Mouse (Mus musculus) brain, embryonic 14.5 days (tissue): ENCODE data around the gene Ascl2.

ENCODE experiments used
- CTCF ChIP-seq: fragments of 200-500 bp; IDR thresholded peaks from 2 replicates; pipeline ENCODE4 v1.5.1; 2012; ENCODE audit warnings: inconsistent platforms, mild to moderate bottlenecking, moderate library complexity, borderline replicate concordance; ENCODE audit not compliant: insufficient read depth, insufficient read length; ENCODE audit errors: extremely low read depth
- POLR2A ChIP-seq: fragments of 200-500 bp; IDR thresholded peaks from 2 replicates; pipeline ENCODE4 v1.6.1; 2012; ENCODE audit warnings: mild to moderate bottlenecking, inconsistent platforms, borderline replicate concordance; ENCODE audit not compliant: poor library complexity, insufficient read depth, insufficient read length, severe bottlenecking; ENCODE audit errors: extremely low read depth

DNA sequence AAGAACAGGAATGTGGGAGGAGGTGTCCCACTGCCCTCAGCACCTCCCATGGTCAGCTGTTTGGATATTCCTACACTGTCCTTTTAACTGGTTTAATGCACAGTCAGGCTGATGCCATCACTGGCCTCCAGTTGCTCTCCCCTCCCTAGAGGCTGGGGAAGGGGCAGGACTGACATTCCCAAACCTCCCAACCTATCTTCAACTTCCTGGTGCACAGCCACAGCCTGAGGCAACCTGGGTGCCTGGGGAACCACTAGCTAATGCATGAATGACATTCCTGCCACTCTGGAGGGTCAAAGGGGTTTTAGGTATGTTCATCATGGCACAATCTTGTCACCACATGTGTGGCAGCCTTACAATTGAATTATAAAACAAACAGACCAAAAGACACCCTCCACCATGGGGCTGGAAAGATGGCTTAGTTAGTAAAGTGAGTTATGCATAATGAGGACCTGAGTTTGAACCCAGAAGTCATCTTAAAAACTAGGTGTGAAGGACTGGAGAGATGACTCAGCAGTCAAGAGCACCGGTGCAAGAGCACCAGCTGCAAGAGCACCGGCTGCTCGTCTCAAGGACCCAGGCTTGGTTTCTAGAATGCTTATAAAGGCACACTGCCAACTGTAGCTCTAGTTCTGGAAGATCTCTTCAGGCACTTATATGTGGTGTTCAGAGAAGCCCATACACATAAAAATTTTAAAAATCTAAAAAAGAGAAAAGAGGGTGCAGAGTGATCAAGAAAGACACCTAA, 28.5 kb upstream of the Ascl2 start:
- TF ChIP-seq CTCF: no peak
- TF ChIP-seq POLR2A: no peak
